Comparison of ENCODE assay signal across 8 mouse cellular contexts in the genomic region with DNA sequence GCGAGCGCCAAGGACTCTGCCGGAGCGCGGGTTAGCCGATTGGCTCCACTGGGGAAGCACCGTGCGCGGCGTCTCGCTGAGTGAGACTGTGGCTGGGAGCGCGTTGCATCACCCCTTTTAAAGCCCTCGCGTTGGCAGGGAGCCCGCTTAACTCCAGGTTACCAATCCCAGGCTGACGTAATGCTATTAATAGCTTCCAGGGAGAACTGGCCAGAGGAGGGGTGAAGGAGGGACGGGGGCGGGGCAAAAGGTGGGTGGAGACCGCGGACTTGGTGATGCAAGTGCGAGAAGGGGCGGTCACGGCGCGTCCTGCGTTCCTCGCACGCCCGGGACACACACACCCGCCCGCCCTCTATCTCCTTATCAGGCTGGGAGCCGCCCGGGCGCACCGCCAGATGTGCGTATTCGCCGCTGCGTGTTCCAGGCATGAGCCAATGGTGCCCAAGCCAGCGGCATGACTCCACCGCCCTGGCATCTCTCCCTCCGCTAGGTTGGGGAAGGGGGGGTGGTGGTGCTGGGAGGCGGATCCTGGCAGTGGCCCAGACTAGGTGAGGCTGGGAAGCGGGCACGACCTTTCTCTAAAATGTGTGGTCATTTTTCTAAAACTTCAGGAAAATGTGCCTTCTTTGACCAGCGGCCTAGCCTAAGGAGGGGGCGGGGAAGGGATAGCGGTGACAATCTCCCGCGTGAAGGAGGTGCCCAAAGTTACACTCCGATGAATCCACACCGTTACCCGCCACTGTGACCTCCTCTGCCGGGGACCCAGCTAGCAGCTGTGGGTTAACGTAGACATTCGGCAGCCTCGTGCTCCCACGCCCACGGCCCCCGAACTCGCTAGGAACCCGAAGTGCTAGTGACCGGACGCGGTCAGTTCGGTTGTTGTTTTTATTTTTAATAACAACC. TPM values are rescaled to one million over a fixed set of nuclear protein-coding genes. Genes with fewer than 3 reads are reported as not detected.
A peak's percentile ranks its signal among the peaks of the same experiment; 100 is the strongest.
DNase-seq lines count a peak whose midpoint lies in the region; ATAC-seq and TF ChIP-seq lines count a peak whose summit lies in the region.

No protein-coding gene starts in this region.

- no peaks in the 10 kb centered on the region for H3K4me1 ChIP-seq in ES-Bruce4 (ENCODE audit: control insufficient read depth, insufficient read depth, low read length)
- H3K4me1 ChIP-seq in forebrain, embryonic 11.5 days (replicated peaks; ENCODE audit: control insufficient read depth, insufficient read depth, low read length) = peaks cover 16% of the 10 kb centered on the region
- peaks cover 60% of the 10 kb centered on the region for H3K4me1 ChIP-seq in heart, embryonic 15.5 days (replicated peaks)
- peaks cover 39% of the 10 kb centered on the region for H3K4me1 ChIP-seq in liver, embryonic 13.5 days (replicated peaks)
- H3K4me1 ChIP-seq in stomach, embryonic 14.5 days (ENCODE audit: control insufficient read depth, insufficient read depth, low read length) = peaks cover 22% of the 10 kb centered on the region

- under 1% methylated on average over 67 of the region's 67 CpGs for WGBS in forebrain, embryonic 11.5 days
- WGBS in heart, embryonic 15.5 days = under 1% methylated on average over 67 of the region's 67 CpGs
- under 1% methylated on average over 67 of the region's 67 CpGs for WGBS in liver, embryonic 13.5 days (ENCODE audit: insufficient replicate concordance)
- under 1% methylated on average over 61 of the region's 67 CpGs for WGBS in stomach, embryonic 14.5 days

- H3K4me3 ChIP-seq in ES-Bruce4 (ENCODE audit: low read depth, low read length) = peak overlapping the region; percentile 57
- H3K4me3 ChIP-seq in forebrain, embryonic 11.5 days (ENCODE audit: low read depth, low read length) = peak overlapping the region; percentile 46
- peak overlapping the region; percentile 75 for H3K4me3 ChIP-seq in heart, embryonic 15.5 days
- peak overlapping the region; percentile 62 for H3K4me3 ChIP-seq in liver, embryonic 13.5 days (replicated peaks)
- H3K4me3 ChIP-seq in stomach, embryonic 14.5 days (ENCODE audit: low read depth, low read length) = peak overlapping the region; percentile 49

- peak overlapping the region; percentile 99 for H3K4me2 ChIP-seq in forebrain, embryonic 11.5 days (ENCODE audit: low read depth, low read length, severe bottlenecking)
- peak overlapping the region; percentile 96 for H3K4me2 ChIP-seq in heart, embryonic 15.5 days
- peak overlapping the region; percentile 83 for H3K4me2 ChIP-seq in liver, embryonic 13.5 days
- peak overlapping the region; percentile 98 for H3K4me2 ChIP-seq in stomach, embryonic 14.5 days (replicated peaks; ENCODE audit: low read depth, low read length)

- H3K9me3 ChIP-seq in ES-Bruce4 (replicated peaks; ENCODE audit: control insufficient read depth, insufficient read depth, low read length, poor library complexity, severe bottlenecking) = no peaks in the 10 kb centered on the region
- H3K9me3 ChIP-seq in forebrain, embryonic 11.5 days (ENCODE audit: control insufficient read depth, low read length) = no peaks in the 10 kb centered on the region
- no peaks in the 10 kb centered on the region for H3K9me3 ChIP-seq in heart, embryonic 15.5 days (replicated peaks)
- no peaks in the 10 kb centered on the region for H3K9me3 ChIP-seq in liver, embryonic 13.5 days (replicated peaks)
- H3K9me3 ChIP-seq in stomach, embryonic 14.5 days (ENCODE audit: control insufficient read depth, low read depth, low read length) = no peaks in the 10 kb centered on the region

- no peak for TF ChIP-seq CTCF in ES-Bruce4 (IDR thresholded peaks at IDR 0.05; ENCODE audit: low read depth, low read length)

- peaks cover 4% of the 10 kb centered on the region for H3K27me3 ChIP-seq in ES-Bruce4 (ENCODE audit: control insufficient read depth, insufficient read depth, low read length, poor library complexity, severe bottlenecking)
- H3K27me3 ChIP-seq in forebrain, embryonic 11.5 days (ENCODE audit: control insufficient read depth, insufficient read depth, low read length) = peaks cover 53% of the 10 kb centered on the region
- H3K27me3 ChIP-seq in heart, embryonic 15.5 days = no peaks in the 10 kb centered on the region; the same call in 1 of the 2 replicates
- peaks cover 99% of the 10 kb centered on the region for H3K27me3 ChIP-seq in liver, embryonic 13.5 days
- peaks cover 3% of the 10 kb centered on the region; the same call in 1 of the 2 replicates for H3K27me3 ChIP-seq in stomach, embryonic 14.5 days (ENCODE audit: control insufficient read depth, insufficient read depth, low read length)

- ATAC-seq in forebrain, embryonic 11.5 days (replicated peaks; ENCODE audit: low FRiP score) = peak; percentile 82
- ATAC-seq in heart, embryonic 15.5 days (replicated peaks; ENCODE audit: insufficient number of reproducible peaks, insufficient read depth, low FRiP score, low read depth) = peak; percentile 95
- peak; percentile 80 for ATAC-seq in liver, embryonic 13.5 days (ENCODE audit: low read depth)
- ATAC-seq in stomach, embryonic 14.5 days (ENCODE audit: insufficient number of reproducible peaks, insufficient read depth, low FRiP score, low read depth) = peak; percentile 87

- peak; percentile 73 for DNase-seq in c-Kit-positive CD71-positive TER-119-positive erythroid progenitor cells, embryonic 14.5 days (ENCODE audit: low spot score)
- peak; percentile 93 for DNase-seq in forebrain, embryonic 11.5 days (ENCODE audit: low spot score)
- peak; percentile 98 to 99 for DNase-seq in kidney, postnatal 25 days
- DNase-seq in liver, embryonic 13.5 days = peak; percentile 66
- DNase-seq in natural killer cell, adult 2 months (ENCODE audit: low spot score in 2 of 2) = peak; percentile 71 to 75

- TF ChIP-seq POLR2A in ES-Bruce4 (IDR thresholded peaks at IDR 0.05; ENCODE audit: insufficient read depth, low read length) = no peak

- 0 out of 2 replicates have a peak, but pooled peaks have one; percentile 31 for TF ChIP-seq EP300 in ES-Bruce4 (IDR thresholded peaks at IDR 0.05; ENCODE audit: insufficient read depth, low read depth, low read length)

- peak overlapping the region; percentile 81 for H3K9ac ChIP-seq in ES-Bruce4 (ENCODE audit: low read depth, poor library complexity, severe bottlenecking)
- H3K9ac ChIP-seq in forebrain, embryonic 11.5 days (ENCODE audit: low read length) = peak overlapping the region; percentile 51
- H3K9ac ChIP-seq in heart, embryonic 15.5 days = peak overlapping the region; percentile 84
- peak overlapping the region; percentile 62 for H3K9ac ChIP-seq in liver, embryonic 13.5 days
- peak overlapping the region; percentile 36; the same call in 1 of the 2 replicates for H3K9ac ChIP-seq in stomach, embryonic 14.5 days (replicated peaks; ENCODE audit: low read depth, low read length)

- no peaks in the 10 kb centered on the region for H3K36me3 ChIP-seq in ES-Bruce4 (ENCODE audit: control insufficient read depth, insufficient read depth, low read length, poor library complexity, severe bottlenecking)
- no peaks in the 10 kb centered on the region for H3K36me3 ChIP-seq in forebrain, embryonic 11.5 days (ENCODE audit: control insufficient read depth, insufficient read depth, low read length)
- no peaks in the 10 kb centered on the region for H3K36me3 ChIP-seq in heart, embryonic 15.5 days
- no peaks in the 10 kb centered on the region for H3K36me3 ChIP-seq in liver, embryonic 13.5 days
- no peaks in the 10 kb centered on the region for H3K36me3 ChIP-seq in stomach, embryonic 14.5 days (ENCODE audit: control insufficient read depth, insufficient read depth, low read length)

- no peak overlapping the region for H3K27ac ChIP-seq in ES-Bruce4 (ENCODE audit: insufficient read depth, low read length)
- no peak overlapping the region for H3K27ac ChIP-seq in forebrain, embryonic 11.5 days (ENCODE audit: low read depth, low read length)
- H3K27ac ChIP-seq in heart, embryonic 15.5 days = peak overlapping the region; percentile 90
- 0 out of 2 replicates have a peak overlapping the region, but pooled peaks have one; percentile 29 for H3K27ac ChIP-seq in liver, embryonic 13.5 days
- H3K27ac ChIP-seq in stomach, embryonic 14.5 days (ENCODE audit: low read length) = peak overlapping the region; percentile 16; the same call in 1 of the 2 replicates

RNA-seq across cellular contexts. Expression of gene Fam71a, which starts 18.8 kb away (rescaled TPM):
- not detected in 2 replicates for polyA plus RNA-seq in ES-Bruce4 (2011; ENCODE audit: insufficient read depth, insufficient read length, low read depth, missing spikeins)
- polyA plus RNA-seq in forebrain, embryonic 11.5 days (2014; fragmentation: Nextera tagmentation; extraction: Ambion mirVana) = not detected in 2 replicates
- polyA plus RNA-seq in heart, embryonic 15.5 days (2015; fragmentation: Nextera tagmentation; extraction: Ambion mirVana) = not detected in 2 replicates
- not detected in 2 replicates for polyA plus RNA-seq in liver, embryonic 13.5 days (2015; fragmentation: Nextera tagmentation; extraction: Ambion mirVana)
- polyA plus RNA-seq in stomach, embryonic 14.5 days (2014; fragmentation: Nextera tagmentation; extraction: Ambion mirVana) = not detected in 2 replicates

RNA-seq across cellular contexts. Expression of gene Atf3, which starts 34.4 kb away (rescaled TPM):
- polyA plus RNA-seq in ES-Bruce4 (2011; ENCODE audit: insufficient read depth, insufficient read length, low read depth, missing spikeins) = 4.4 and 7.2 TPM in 2 replicates
- 2.0 and 2.4 TPM in 2 replicates for polyA plus RNA-seq in forebrain, embryonic 11.5 days (2014; fragmentation: Nextera tagmentation; extraction: Ambion mirVana)
- polyA plus RNA-seq in heart, embryonic 15.5 days (2015; fragmentation: Nextera tagmentation; extraction: Ambion mirVana) = 14.0 and 14.3 TPM in 2 replicates
- polyA plus RNA-seq in liver, embryonic 13.5 days (2015; fragmentation: Nextera tagmentation; extraction: Ambion mirVana) = 1.3 TPM in 2 replicates
- 2.9 and 3.7 TPM in 2 replicates for polyA plus RNA-seq in stomach, embryonic 14.5 days (2014; fragmentation: Nextera tagmentation; extraction: Ambion mirVana)

Comparison
In these comparisons a context has a peak if more than half of its experiments do, and no peak if none do; other contexts are left out.
1. H3K27ac ChIP-seq: peak in heart, embryonic 15.5 days (single experiment), liver, embryonic 13.5 days (single experiment) and stomach, embryonic 14.5 days (single experiment); none in ES-Bruce4 (single experiment) and forebrain, embryonic 11.5 days (single experiment).
2. Peak in every context shown above with its lines, with median percentiles within 50 percentile points of each other: H3K4me3 ChIP-seq, H3K9ac ChIP-seq, DNase-seq, ATAC-seq and H3K4me2 ChIP-seq.